Mouse (Mus musculus): Measurements from ENCODE around the gene Traf6. TPM values are rescaled to one million over a fixed set of nuclear protein-coding genes. Genes with fewer than 3 reads are reported as not detected.

Gene Traf6
- polyA plus RNA-seq, 1 experiment from 2014 or later, result 3.2 TPM

GRCm38 (mm10) chr2:101665058-101665702 lies 13.0 kb upstream of the Traf6 start:
- Histone ChIP-seq H3K4me1 (replicated peaks) (no peaks in the 10 kb centered on the region), H3K4me3 (replicated peaks) (no peak overlapping the region), H3K9me3 (replicated peaks) (no peaks in the 10 kb centered on the region), H3K27ac (no peak overlapping the region), H3K4me2 (no peak overlapping the region), H3K9ac (no peak overlapping the region), H3K27me3 (no peaks in the 10 kb centered on the region), H3K36me3 (no peaks in the 10 kb centered on the region)
- 0 out of 2 replicates have a peak, but pooled peaks have one; percentile 18 for ATAC-seq (ENCODE audit: low read depth)
- peak; percentile 37 for DNase-seq
- WGBS (ENCODE audit: insufficient replicate concordance), result 20% methylated on average over 9 of the region's 9 CpGs

GRCm38 (mm10) chr2:101665703-101666092 lies 12.5 kb upstream of the Traf6 start:
- ATAC-seq (ENCODE audit: low read depth), result no peak
- DNase-seq, result no peak
- Histone ChIP-seq H3K4me2 (no peak overlapping the region), H3K27ac (no peak overlapping the region), H3K4me3 (replicated peaks) (no peak overlapping the region), H3K4me1 (replicated peaks) (no peaks in the 10 kb centered on the region), H3K9me3 (replicated peaks) (no peaks in the 10 kb centered on the region), H3K36me3 (no peaks in the 10 kb centered on the region), H3K9ac (no peak overlapping the region), H3K27me3 (no peaks in the 10 kb centered on the region)
- WGBS (ENCODE audit: insufficient replicate concordance), result 91% methylated on average over 3 of the region's 3 CpGs

GRCm38 (mm10) chr2:101668751-101669150 lies 9.5 kb upstream of the Traf6 start:
- Histone ChIP-seq H3K9ac (no peak overlapping the region), H3K4me1 (replicated peaks) (no peaks in the 10 kb centered on the region), H3K27ac (no peak overlapping the region), H3K9me3 (replicated peaks) (no peaks in the 10 kb centered on the region), H3K4me3 (replicated peaks) (no peak overlapping the region), H3K36me3 (no peaks in the 10 kb centered on the region), H3K4me2 (no peak overlapping the region), H3K27me3 (0 out of 2 replicates have a peak, but pooled peaks cover 3% of the 10 kb centered on the region)
- 51% methylated on average over 3 of the region's 3 CpGs for WGBS (ENCODE audit: insufficient replicate concordance)
- DNase-seq (no peak), ATAC-seq (ENCODE audit: low read depth) (no peak)

GRCm38 (mm10) chr2:101673547-101673946 lies 4.7 kb upstream of the Traf6 start:
- Histone ChIP-seq H3K36me3 (no peaks in the 10 kb centered on the region), H3K4me3 (replicated peaks) (no peak overlapping the region), H3K4me1 (replicated peaks) (0 out of 2 replicates have a peak, but pooled peaks cover 3% of the 10 kb centered on the region), H3K4me2 (no peak overlapping the region), H3K27ac (no peak overlapping the region), H3K9me3 (replicated peaks) (no peaks in the 10 kb centered on the region), H3K27me3 (0 out of 2 replicates have a peak, but pooled peaks cover 6% of the 10 kb centered on the region), H3K9ac (no peak overlapping the region)
- DNase-seq (no peak), ATAC-seq (ENCODE audit: low read depth) (no peak)
- 45% methylated on average over 3 of the region's 3 CpGs for WGBS (ENCODE audit: insufficient replicate concordance)

- 0 out of 2 replicates have a peak, but pooled peaks cover 4% of the 10 kb centered on the region for H3K36me3 ChIP-seq
- H3K4me2 ChIP-seq, result peak overlapping the region; percentile 80
- 6% methylated on average over 15 of the region's 15 CpGs for WGBS (ENCODE audit: insufficient replicate concordance)
- H3K9me3 ChIP-seq (replicated peaks), result no peaks in the 10 kb centered on the region
- ATAC-seq (ENCODE audit: low read depth) (no peak), DNase-seq (peak; percentile 6)
- 0 out of 2 replicates have a peak, but pooled peaks cover 3% of the 10 kb centered on the region for H3K27me3 ChIP-seq
- peak overlapping the region; percentile 94 for H3K9ac ChIP-seq
- H3K27ac ChIP-seq, result no peak overlapping the region; the same call in 1 of the 2 replicates
- peaks cover 16% of the 10 kb centered on the region for H3K4me1 ChIP-seq (replicated peaks)
- H3K4me3 ChIP-seq (replicated peaks), result peak overlapping the region; percentile 96
Observed at GRCm38 (mm10) chr2:101679164-101679784, 1.0 kb downstream of the Traf6 start.

- DNase-seq (no peak), ATAC-seq (ENCODE audit: low read depth) (no peak)
- H3K9me3 ChIP-seq (replicated peaks), result no peaks in the 10 kb centered on the region
- H3K4me2 ChIP-seq, result no peak overlapping the region
- no peak overlapping the region for H3K9ac ChIP-seq
- no peak overlapping the region for H3K27ac ChIP-seq
- H3K4me3 ChIP-seq (replicated peaks), result no peak overlapping the region
- no peaks in the 10 kb centered on the region for H3K27me3 ChIP-seq
- peaks cover 10% of the 10 kb centered on the region for H3K4me1 ChIP-seq (replicated peaks)
- peaks cover 39% of the 10 kb centered on the region for H3K36me3 ChIP-seq
- 83% methylated on average over 12 of the region's 12 CpGs for WGBS (ENCODE audit: insufficient replicate concordance)
Observed at GRCm38 (mm10) chr2:101684421-101684820, 6.2 kb downstream of the Traf6 start.

GRCm38 (mm10) chr2:101688011-101688410 lies 9.8 kb downstream of the Traf6 start:
- DNase-seq, result no peak
- no peaks in the 10 kb centered on the region for H3K9me3 ChIP-seq (replicated peaks)
- no peak overlapping the region for H3K9ac ChIP-seq
- no peak overlapping the region for H3K4me2 ChIP-seq
- peaks cover 63% of the 10 kb centered on the region for H3K36me3 ChIP-seq
- WGBS (ENCODE audit: insufficient replicate concordance), result 86% methylated on average over 5 of the region's 5 CpGs
- H3K27me3 ChIP-seq, result no peaks in the 10 kb centered on the region
- no peak overlapping the region for H3K27ac ChIP-seq
- no peak overlapping the region for H3K4me3 ChIP-seq (replicated peaks)
- no peak for ATAC-seq (ENCODE audit: low read depth)
- no peaks in the 10 kb centered on the region for H3K4me1 ChIP-seq (replicated peaks)

GRCm38 (mm10) chr2:101690252-101690827 lies 12.1 kb downstream of the Traf6 start:
- no peaks in the 10 kb centered on the region for H3K27me3 ChIP-seq
- DNase-seq (no peak), ATAC-seq (ENCODE audit: low read depth) (no peak)
- H3K27ac ChIP-seq, result no peak overlapping the region
- WGBS (ENCODE audit: insufficient replicate concordance), result 78% methylated on average over 9 of the region's 9 CpGs
- H3K4me1 ChIP-seq (replicated peaks), result no peaks in the 10 kb centered on the region; the same call in 1 of the 2 replicates
- no peak overlapping the region for H3K4me3 ChIP-seq (replicated peaks)
- H3K9ac ChIP-seq, result no peak overlapping the region
- H3K4me2 ChIP-seq, result no peak overlapping the region
- no peaks in the 10 kb centered on the region for H3K9me3 ChIP-seq (replicated peaks)
- peaks cover 60% of the 10 kb centered on the region for H3K36me3 ChIP-seq

GRCm38 (mm10) chr2:101693043-101693442 lies 14.8 kb downstream of the Traf6 start:
- Histone ChIP-seq H3K9me3 (replicated peaks) (no peaks in the 10 kb centered on the region), H3K4me2 (no peak overlapping the region), H3K27ac (no peak overlapping the region), H3K4me3 (replicated peaks) (no peak overlapping the region), H3K27me3 (no peaks in the 10 kb centered on the region), H3K4me1 (replicated peaks) (no peaks in the 10 kb centered on the region; the same call in 1 of the 2 replicates), H3K9ac (no peak overlapping the region), H3K36me3 (peaks cover 66% of the 10 kb centered on the region)
- 66% methylated on average over 4 of the region's 4 CpGs for WGBS (ENCODE audit: insufficient replicate concordance)
- DNase-seq (no peak), ATAC-seq (ENCODE audit: low read depth) (no peak)

GRCm38 (mm10) chr2:101693577-101694215 lies 15.5 kb downstream of the Traf6 start:
- Histone ChIP-seq H3K9me3 (replicated peaks) (no peaks in the 10 kb centered on the region), H3K4me2 (no peak overlapping the region), H3K36me3 (peaks cover 67% of the 10 kb centered on the region), H3K9ac (no peak overlapping the region), H3K4me3 (replicated peaks) (no peak overlapping the region), H3K27me3 (no peaks in the 10 kb centered on the region), H3K27ac (no peak overlapping the region), H3K4me1 (replicated peaks) (peaks cover 3% of the 10 kb centered on the region)
- no peak for DNase-seq
- 67% methylated on average over 5 of the region's 5 CpGs for WGBS (ENCODE audit: insufficient replicate concordance)
- ATAC-seq (ENCODE audit: low read depth), result no peak

- Histone ChIP-seq H3K4me1 (replicated peaks) (peaks cover 6% of the 10 kb centered on the region), H3K4me2 (no peak overlapping the region), H3K27me3 (no peaks in the 10 kb centered on the region), H3K27ac (no peak overlapping the region), H3K36me3 (peaks cover 57% of the 10 kb centered on the region), H3K9ac (no peak overlapping the region), H3K4me3 (replicated peaks) (no peak overlapping the region), H3K9me3 (replicated peaks) (no peaks in the 10 kb centered on the region)
- DNase-seq (no peak), ATAC-seq (ENCODE audit: low read depth) (peak; percentile 67)
- WGBS (ENCODE audit: insufficient replicate concordance), result 77% methylated on average over 7 of the region's 7 CpGs
Observed at GRCm38 (mm10) chr2:101695584-101695983, 17.4 kb downstream of the Traf6 start.
